Mouse (Mus musculus) erythroblast, embryonic 14.5 days (primary cell): ENCODE data around the gene Drd2. TPM values are rescaled to one million over a fixed set of nuclear protein-coding genes. Genes with fewer than 3 reads are reported as not detected.

ENCODE experiments used
- H3K27me3 ChIP-seq: 2 replicates; pipeline ENCODE4 v1.6.1; 2012; ENCODE audit warnings: inconsistent platforms; ENCODE audit not compliant: control insufficient read depth
- H3K36me3 ChIP-seq: 2 replicates; pipeline ENCODE4 v1.6.1; 2012; ENCODE audit warnings: mild to moderate bottlenecking, inconsistent platforms; ENCODE audit not compliant: control insufficient read depth
- H3K4me1 ChIP-seq: 2 replicates; pipeline ENCODE4 v1.6.1; 2012; ENCODE audit warnings: inconsistent platforms; ENCODE audit not compliant: control insufficient read depth
- H3K4me3 ChIP-seq: replicated peaks from 2 replicates; pipeline ENCODE3; 2012; ENCODE audit warnings: moderate library complexity, mild to moderate bottlenecking, inconsistent platforms
- H3K9me3 ChIP-seq: 2 replicates; pipeline ENCODE4 v1.6.1; 2012; ENCODE audit warnings: low read length, inconsistent platforms, mixed read lengths; ENCODE audit not compliant: control insufficient read depth
- GATA1 ChIP-seq: IDR thresholded peaks from 2 replicates; pipeline ENCODE4 v1.6.1; 2012; ENCODE audit warnings: low read length, inconsistent platforms, mixed read lengths
- TAL1 ChIP-seq: IDR thresholded peaks from 3 replicates; pipeline ENCODE4 v1.6.1; 2012; ENCODE audit warnings: low read length, inconsistent platforms, mixed read lengths
- polyA plus RNA-seq: library from polyadenylated mRNA; stranded (reverse); fragments of >175 nt; gene quantifications from 2 replicates; pipeline ENCODE4 v1.2.3, GENCODE M21; 2012

The Drd2 gene
- polyA plus RNA-seq, 1 experiment = not detected

- no peaks in the 10 kb centered on the region for H3K9me3 ChIP-seq
- H3K27me3 ChIP-seq = no peaks in the 10 kb centered on the region
- TF ChIP-seq TAL1 (no peak), GATA1 (no peak)
- no peaks in the 10 kb centered on the region for H3K36me3 ChIP-seq
- no peaks in the 10 kb centered on the region for H3K4me1 ChIP-seq
- H3K4me3 ChIP-seq = no peak overlapping the region
Measured at GRCm38 (mm10) chr9:49384855-49385254, 44.4 kb downstream of the Drd2 start.

- H3K9me3 ChIP-seq = no peaks in the 10 kb centered on the region
- H3K27me3 ChIP-seq = no peaks in the 10 kb centered on the region
- H3K4me3 ChIP-seq = no peak overlapping the region
- TF ChIP-seq TAL1 = no peak
- no peak for TF ChIP-seq GATA1
- no peaks in the 10 kb centered on the region for H3K36me3 ChIP-seq
- no peaks in the 10 kb centered on the region for H3K4me1 ChIP-seq
Measured at GRCm38 (mm10) chr9:49385301-49385700, 44.9 kb downstream of the Drd2 start.

GRCm38 (mm10) chr9:49386119-49386518 is 45.7 kb downstream of the Drd2 start:
- H3K4me3 ChIP-seq = no peak overlapping the region
- no peaks in the 10 kb centered on the region for H3K9me3 ChIP-seq
- H3K36me3 ChIP-seq = no peaks in the 10 kb centered on the region
- TF ChIP-seq GATA1 (no peak), TAL1 (no peak)
- no peaks in the 10 kb centered on the region for H3K4me1 ChIP-seq
- no peaks in the 10 kb centered on the region for H3K27me3 ChIP-seq

GRCm38 (mm10) chr9:49392242-49392641 is 51.8 kb downstream of the Drd2 start:
- H3K4me3 ChIP-seq = no peak overlapping the region
- TF ChIP-seq TAL1 (no peak), GATA1 (no peak)
- H3K9me3 ChIP-seq = no peaks in the 10 kb centered on the region
- no peaks in the 10 kb centered on the region for H3K36me3 ChIP-seq
- H3K27me3 ChIP-seq = no peaks in the 10 kb centered on the region
- H3K4me1 ChIP-seq = no peaks in the 10 kb centered on the region

GRCm38 (mm10) chr9:49396006-49396405 is 55.6 kb downstream of the Drd2 start:
- Histone ChIP-seq H3K27me3 (no peaks in the 10 kb centered on the region), H3K9me3 (0 out of 2 replicates have a peak, but pooled peaks cover 3% of the 10 kb centered on the region), H3K4me3 (no peak overlapping the region), H3K36me3 (no peaks in the 10 kb centered on the region), H3K4me1 (no peaks in the 10 kb centered on the region)
- TF ChIP-seq GATA1 = no peak
- TF ChIP-seq TAL1 = no peak

- no peaks in the 10 kb centered on the region for H3K36me3 ChIP-seq
- H3K27me3 ChIP-seq = no peaks in the 10 kb centered on the region
- H3K4me3 ChIP-seq = no peak overlapping the region
- H3K9me3 ChIP-seq = peaks cover 3% of the 10 kb centered on the region; the same call in 1 of the 2 replicates
- no peaks in the 10 kb centered on the region for H3K4me1 ChIP-seq
- TF ChIP-seq GATA1 = no peak
- TF ChIP-seq TAL1 = no peak
Measured at GRCm38 (mm10) chr9:49403711-49404110, 63.3 kb downstream of the Drd2 start.

GRCm38 (mm10) chr9:49407028-49407427 is 66.6 kb downstream of the Drd2 start:
- Histone ChIP-seq H3K4me3 (no peak overlapping the region), H3K9me3 (no peaks in the 10 kb centered on the region; the same call in 1 of the 2 replicates), H3K27me3 (no peaks in the 10 kb centered on the region), H3K36me3 (no peaks in the 10 kb centered on the region), H3K4me1 (no peaks in the 10 kb centered on the region)
- TF ChIP-seq TAL1 (no peak), GATA1 (no peak)

- TF ChIP-seq TAL1 (no peak), GATA1 (no peak)
Measured at GRCm38 (mm10) chr9:49410621-49411020, 70.2 kb downstream of the Drd2 start.

GRCm38 (mm10) chr9:49423866-49424265 is 83.4 kb downstream of the Drd2 start:
- Histone ChIP-seq H3K4me1 (no peaks in the 10 kb centered on the region), H3K4me3 (no peak overlapping the region), H3K36me3 (no peaks in the 10 kb centered on the region), H3K9me3 (no peaks in the 10 kb centered on the region), H3K27me3 (no peaks in the 10 kb centered on the region)
- no peak for TF ChIP-seq TAL1
- TF ChIP-seq GATA1 = no peak

More at GRCm38 (mm10) chr9:49410621-49411020, 70.2 kb downstream of the Drd2 start:
- Histone ChIP-seq H3K4me3 (no peak overlapping the region), H3K9me3 (no peaks in the 10 kb centered on the region), H3K27me3 (no peaks in the 10 kb centered on the region), H3K4me1 (no peaks in the 10 kb centered on the region), H3K36me3 (no peaks in the 10 kb centered on the region)

- no peak overlapping the region for H3K4me3 ChIP-seq
- H3K9me3 ChIP-seq = no peaks in the 10 kb centered on the region
- no peaks in the 10 kb centered on the region for H3K36me3 ChIP-seq
- H3K27me3 ChIP-seq = no peaks in the 10 kb centered on the region
- H3K4me1 ChIP-seq = no peaks in the 10 kb centered on the region
- TF ChIP-seq GATA1 (no peak), TAL1 (no peak)
Measured at GRCm38 (mm10) chr9:49425585-49425984, 85.2 kb downstream of the Drd2 start.
